Mouse (Mus musculus) hindbrain, embryonic 14.5 days (tissue): ENCODE measurements around the gene Phlpp2. TPM values are rescaled to one million over a fixed set of nuclear protein-coding genes. Genes with fewer than 3 reads are reported as not detected.

Source experiments
- ATAC-seq: fragments of 200-750 bp; cut with Nextera tagmentation; 2 replicates; pipeline ENCODE4 v1.8.0; 2017; ENCODE audit warnings: moderate number of reproducible peaks, mild to moderate bottlenecking, moderate TSS enrichment, moderate library complexity; ENCODE audit not compliant: low FRiP score
- DNase-seq: peaks from one replicate; pipeline ENCODE4 v3.0.0-alpha.2; 2015; ENCODE audit warnings: low spot score
- H3K27ac ChIP-seq: fragments of 300-500 bp; sonication (generic); 2 replicates; pipeline ENCODE4 v1.5.1; 2014; ENCODE audit warnings: mild to moderate bottlenecking, moderate library complexity
- H3K27me3 ChIP-seq: fragments of 300-500 bp; sonication (generic); 2 replicates; pipeline ENCODE4 v1.6.1; 2014; ENCODE audit warnings: mild to moderate bottlenecking, low read length, mixed read lengths; ENCODE audit not compliant: control insufficient read depth, insufficient read depth
- H3K36me3 ChIP-seq: fragments of 300-500 bp; sonication (generic); replicated peaks from 2 replicates; pipeline ENCODE4 v1.6.1; 2014; ENCODE audit not compliant: control insufficient read depth, insufficient read depth
- H3K4me1 ChIP-seq: fragments of 300-500 bp; sonication (generic); replicated peaks from 2 replicates; pipeline ENCODE4 v1.6.1; 2014; ENCODE audit warnings: antibody characterized with exemption, low read length, mixed read lengths; ENCODE audit not compliant: control insufficient read depth, insufficient read depth
- H3K4me2 ChIP-seq: fragments of 300-500 bp; sonication (generic); replicated peaks from 2 replicates; pipeline ENCODE4 v1.6.1; 2014; ENCODE audit warnings: mild to moderate bottlenecking, moderate library complexity
- H3K4me3 ChIP-seq: fragments of 300-500 bp; sonication (generic); replicated peaks from 2 replicates; pipeline ENCODE4 v1.5.1; 2014; ENCODE audit warnings: mild to moderate bottlenecking, low read length
- H3K9ac ChIP-seq: fragments of 300-500 bp; sonication (generic); 2 replicates; pipeline ENCODE4 v1.6.1; 2014
- H3K9me3 ChIP-seq: fragments of 300-500 bp; sonication (generic); 2 replicates; pipeline ENCODE4 v1.6.1; 2016; ENCODE audit warnings: low read length; ENCODE audit not compliant: control insufficient read depth
- WGBS: fragments of 180-500 bp; shearing (Covaris S2); extraction: QIAGEN DNeasy Blood & Tissue Kit; methylation state at CpG from one replicate; pipeline ENCODE4 v1.1.7; 2014; 5-methylcytosine and 5-hydroxymethylcytosine counted together
- polyA plus RNA-seq: library from polyadenylated mRNA; unstranded; fragments of >200 nt; fragmentation: Nextera tagmentation; extraction: Ambion mirVana; gene quantifications from 2 replicates; pipeline ENCODE4 v1.2.1, GENCODE M21; 2014

The Phlpp2 gene
- polyA plus RNA-seq, 1 experiment from 2014 or later: 4.8 TPM

- no peak overlapping the region for H3K27ac ChIP-seq
- H3K9ac ChIP-seq: no peak overlapping the region
- peak; percentile 85 for DNase-seq
- H3K4me2 ChIP-seq: no peak overlapping the region
- 6% methylated on average over 9 of the region's 9 CpGs for WGBS
- peaks cover 19% of the 10 kb centered on the region for H3K27me3 ChIP-seq
- H3K4me1 ChIP-seq: no peaks in the 10 kb centered on the region
- H3K36me3 ChIP-seq: no peaks in the 10 kb centered on the region
- no peak overlapping the region for H3K4me3 ChIP-seq
- 0 out of 2 replicates have a peak, but pooled peaks have one; percentile 24 for ATAC-seq
- peaks cover 1% of the 10 kb centered on the region; the same call in 1 of the 2 replicates for H3K9me3 ChIP-seq
Observed at GRCm38 (mm10) chr8:109970323-109970722, 102.0 kb downstream of the Phlpp2 start.

GRCm38 (mm10) chr8:109972901-109973300, 104.6 kb downstream of the Phlpp2 start:
- WGBS: 91% methylated on average over 4 of the region's 4 CpGs
- DNase-seq (no peak), ATAC-seq (no peak)
- no peak overlapping the region for H3K27ac ChIP-seq
- H3K9ac ChIP-seq: no peak overlapping the region
- no peaks in the 10 kb centered on the region for H3K4me1 ChIP-seq
- peaks cover 14% of the 10 kb centered on the region for H3K9me3 ChIP-seq
- H3K4me3 ChIP-seq: no peak overlapping the region
- H3K27me3 ChIP-seq: peaks cover 19% of the 10 kb centered on the region
- H3K4me2 ChIP-seq: no peak overlapping the region
- no peaks in the 10 kb centered on the region for H3K36me3 ChIP-seq

DNA sequence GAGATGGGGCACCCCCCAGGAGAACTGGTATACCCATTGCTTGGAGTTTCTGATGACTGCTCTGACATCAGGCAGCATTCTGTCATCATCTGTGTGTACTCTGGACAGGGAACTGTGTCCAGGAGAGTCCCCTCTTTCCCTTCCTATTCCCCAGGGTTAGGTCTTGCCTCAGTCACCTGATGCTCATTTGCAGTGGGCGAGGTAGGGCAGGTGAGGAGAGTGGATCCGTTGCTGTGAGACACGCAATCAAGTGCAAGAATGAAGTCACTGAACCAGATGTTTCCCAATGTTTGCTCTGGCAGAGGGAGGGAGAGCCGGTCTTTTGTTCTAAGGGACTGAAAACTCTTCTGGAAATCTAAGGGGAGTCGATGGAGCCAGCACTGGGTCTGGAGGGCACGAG, 111.0 kb downstream of the Phlpp2 start:
- Histone ChIP-seq H3K4me3 (no peak overlapping the region), H3K4me1 (0 out of 2 replicates have a peak, but pooled peaks cover 6% of the 10 kb centered on the region), H3K9ac (no peak overlapping the region), H3K27me3 (no peaks in the 10 kb centered on the region), H3K27ac (no peak overlapping the region), H3K4me2 (no peak overlapping the region), H3K9me3 (peaks cover 14% of the 10 kb centered on the region), H3K36me3 (no peaks in the 10 kb centered on the region)
- DNase-seq (no peak), ATAC-seq (no peak)
- 75% methylated on average over 6 of the region's 6 CpGs for WGBS

DNA sequence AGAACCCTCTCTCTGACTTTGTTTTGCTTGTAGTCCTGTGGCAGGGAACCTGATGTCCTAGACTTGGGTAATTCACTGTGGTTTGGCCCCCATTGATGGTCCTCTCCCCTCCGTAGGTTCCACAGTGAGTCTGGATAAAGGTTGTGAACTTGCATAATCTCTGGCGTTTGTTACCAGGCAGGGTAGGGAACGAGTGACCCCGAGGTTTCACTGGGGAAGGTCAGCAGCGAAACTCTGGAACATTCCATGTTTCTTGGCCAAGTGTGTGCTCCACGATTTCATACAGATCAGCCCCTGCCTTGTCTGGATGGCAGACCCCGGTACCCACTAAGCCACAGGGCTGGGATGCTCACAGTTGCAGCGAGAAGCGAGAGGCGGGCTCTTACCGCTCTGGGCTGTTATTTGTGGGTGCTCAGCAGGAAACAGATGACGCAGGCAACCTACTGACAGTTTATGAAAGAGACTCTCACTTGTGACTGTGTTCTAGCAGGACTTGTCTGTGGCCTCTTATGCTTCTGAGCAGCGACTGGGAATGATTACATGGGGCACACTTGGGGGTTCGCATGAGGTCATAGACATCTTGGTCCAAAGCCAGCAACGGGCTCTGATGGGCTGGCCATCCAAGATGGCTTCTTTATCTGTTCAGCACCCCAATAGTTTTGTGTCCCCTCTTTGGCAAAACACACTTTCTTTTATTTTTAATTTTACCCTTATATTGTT, 114.2 kb downstream of the Phlpp2 start:
- Histone ChIP-seq H3K9ac (no peak overlapping the region), H3K27ac (no peak overlapping the region), H3K27me3 (no peaks in the 10 kb centered on the region), H3K4me1 (0 out of 2 replicates have a peak, but pooled peaks cover 7% of the 10 kb centered on the region), H3K36me3 (no peaks in the 10 kb centered on the region), H3K4me3 (no peak overlapping the region), H3K9me3 (no peaks in the 10 kb centered on the region), H3K4me2 (no peak overlapping the region)
- DNase-seq (no peak), ATAC-seq (no peak)
- 68% methylated on average over 15 of the region's 15 CpGs for WGBS

DNA sequence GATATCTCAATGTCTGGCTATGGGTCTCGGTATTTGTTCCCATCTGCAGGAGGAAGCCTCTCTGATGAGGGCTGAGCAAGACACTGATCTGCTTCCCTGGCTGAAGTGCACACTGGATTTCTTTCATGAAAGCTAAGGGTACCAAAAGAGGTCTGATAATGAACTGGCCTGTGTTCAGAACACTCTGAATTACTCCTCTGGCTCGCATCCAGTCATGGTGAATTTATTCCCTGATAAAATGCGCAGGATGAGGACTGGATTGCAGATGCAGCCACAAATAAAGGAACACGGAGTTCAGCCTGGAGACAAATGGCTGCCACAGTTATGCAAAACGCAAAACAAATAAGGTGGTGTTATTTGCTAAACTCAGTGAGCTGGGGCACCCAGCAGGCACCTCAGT, 115.6 kb downstream of the Phlpp2 start:
- DNase-seq (peak; percentile 40), ATAC-seq (peak; percentile 17; the same call in 1 of the 2 replicates)
- H3K4me1 ChIP-seq: 0 out of 2 replicates have a peak, but pooled peaks cover 7% of the 10 kb centered on the region
- no peaks in the 10 kb centered on the region for H3K27me3 ChIP-seq
- no peaks in the 10 kb centered on the region for H3K9me3 ChIP-seq
- no peak overlapping the region for H3K4me2 ChIP-seq
- H3K27ac ChIP-seq: peak overlapping the region; percentile 54
- H3K9ac ChIP-seq: no peak overlapping the region
- WGBS: 17% methylated on average over 5 of the region's 5 CpGs
- H3K4me3 ChIP-seq: no peak overlapping the region
- no peaks in the 10 kb centered on the region for H3K36me3 ChIP-seq

DNA sequence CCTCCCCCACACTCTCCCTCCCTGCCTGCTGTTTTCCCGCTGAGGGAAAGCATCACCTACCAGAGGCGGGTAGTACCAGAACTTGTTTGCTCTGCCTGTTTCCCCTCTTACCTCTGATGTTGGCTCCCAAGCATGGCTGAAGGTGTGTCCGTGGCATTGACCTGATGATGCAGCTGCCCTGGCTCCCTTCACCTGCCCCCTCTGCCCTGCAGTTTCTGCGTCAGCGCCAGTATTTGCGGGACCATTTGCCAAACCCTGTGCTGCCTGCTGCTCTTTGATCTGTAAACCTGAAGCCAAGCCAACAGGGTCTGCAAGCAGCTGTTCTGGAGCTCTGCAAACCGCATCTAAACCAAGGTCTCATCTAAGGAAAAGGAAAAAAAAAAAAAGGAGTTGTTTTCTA, 118.0 kb downstream of the Phlpp2 start:
- Histone ChIP-seq H3K4me1 (0 out of 2 replicates have a peak, but pooled peaks cover 7% of the 10 kb centered on the region), H3K36me3 (no peaks in the 10 kb centered on the region), H3K27ac (no peak overlapping the region), H3K4me2 (no peak overlapping the region), H3K4me3 (no peak overlapping the region), H3K27me3 (no peaks in the 10 kb centered on the region), H3K9ac (no peak overlapping the region), H3K9me3 (no peaks in the 10 kb centered on the region)
- no peak for ATAC-seq
- DNase-seq: no peak
- 76% methylated on average over 7 of the region's 7 CpGs for WGBS

GRCm38 (mm10) chr8:109987776-109988175, 119.4 kb downstream of the Phlpp2 start:
- WGBS: 84% methylated on average over 7 of the region's 7 CpGs
- no peaks in the 10 kb centered on the region for H3K36me3 ChIP-seq
- 0 out of 2 replicates have a peak, but pooled peaks cover 7% of the 10 kb centered on the region for H3K4me1 ChIP-seq
- no peak overlapping the region for H3K4me2 ChIP-seq
- H3K27me3 ChIP-seq: no peaks in the 10 kb centered on the region
- no peak overlapping the region for H3K27ac ChIP-seq
- H3K4me3 ChIP-seq: no peak overlapping the region
- no peaks in the 10 kb centered on the region for H3K9me3 ChIP-seq
- H3K9ac ChIP-seq: no peak overlapping the region
- no peak for DNase-seq
- ATAC-seq: no peak

- ATAC-seq: no peak
- 0 out of 2 replicates have a peak, but pooled peaks cover 2% of the 10 kb centered on the region for H3K4me1 ChIP-seq
- H3K4me3 ChIP-seq: no peak overlapping the region
- no peaks in the 10 kb centered on the region for H3K27me3 ChIP-seq
- no peak overlapping the region for H3K4me2 ChIP-seq
- DNase-seq: no peak
- 92% methylated on average over 8 of the region's 8 CpGs for WGBS
- H3K36me3 ChIP-seq: no peaks in the 10 kb centered on the region
- no peak overlapping the region for H3K9ac ChIP-seq
- no peak overlapping the region for H3K27ac ChIP-seq
- H3K9me3 ChIP-seq: no peaks in the 10 kb centered on the region
Observed at GRCm38 (mm10) chr8:109989151-109989550, 120.8 kb downstream of the Phlpp2 start.

DNA sequence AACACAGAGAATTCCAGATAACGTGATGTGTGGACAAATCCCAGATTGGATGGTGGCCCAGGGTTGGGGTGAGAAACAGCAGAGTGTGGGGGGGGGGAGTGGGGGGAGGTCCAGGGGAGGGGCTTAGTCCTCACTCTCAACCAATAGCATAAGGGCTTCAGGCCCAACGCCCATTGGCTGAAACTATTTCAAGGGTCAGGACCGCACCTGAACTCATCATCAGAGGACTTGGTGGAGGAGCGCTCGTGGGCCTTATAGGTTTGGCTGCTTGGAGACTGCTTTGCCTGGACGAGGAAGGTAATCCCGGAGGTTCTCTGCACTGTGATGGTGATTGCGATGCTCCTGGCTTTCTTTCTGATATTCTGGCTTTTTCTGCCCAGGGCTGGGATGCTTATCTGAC, 121.9 kb downstream of the Phlpp2 start, which contains the start of gene Tat:
Gene Tat, plus strand, starts transcription at position 214 of the 400 bp plus-strand sequence.
- DNase-seq (no peak), ATAC-seq (no peak)
- WGBS: 90% methylated on average over 8 of the region's 8 CpGs
- Histone ChIP-seq H3K4me2 (no peak within 1 kb of the TSS), H3K9ac (no peak within 1 kb of the TSS), H3K9me3 (no peaks in the 10 kb centered on the region), H3K4me1 (no peaks in the 10 kb centered on the region), H3K27ac (no peak within 1 kb of the TSS), H3K4me3 (no peak within 1 kb of the TSS), H3K27me3 (no peaks in the 10 kb centered on the region), H3K36me3 (no peaks in the 10 kb centered on the region)
